Mouse (Mus musculus): ENCODE data around the gene Mtmr2.

DNA sequence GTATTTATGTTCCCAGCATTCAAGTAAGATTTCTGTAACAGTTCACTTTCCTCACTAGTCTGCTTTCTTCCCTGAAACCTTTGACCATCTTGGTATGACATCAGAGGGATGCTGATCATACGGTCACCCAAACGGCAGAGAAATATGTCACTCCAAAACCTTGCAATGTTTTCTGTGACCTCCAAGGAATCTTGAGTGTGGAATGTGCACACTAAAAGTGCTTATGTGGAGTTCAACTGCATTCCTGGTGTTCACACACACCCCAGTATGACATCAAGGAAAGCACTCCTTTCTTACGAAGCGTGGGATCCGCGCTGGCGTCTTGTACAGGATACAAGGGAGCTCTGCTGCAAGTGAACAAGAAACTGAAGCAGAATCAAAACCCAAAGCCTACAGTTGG lies 58.6 kb downstream of the Mtmr2 start:
- TF ChIP-seq CTCF (IDR thresholded peaks at IDR 0.05; ENCODE audit: low read depth): no peak
- no peak for TF ChIP-seq EP300 (optimal IDR thresholded peaks at IDR 0.05)

Measured in stomach, postnatal 0 days (tissue).